Mouse (Mus musculus) mouse trophoblast stem cell (cell line): Measurements from ENCODE around the gene Dmtf1.

Experiments
- in situ Hi-C, 2 experiments: fragments of 300-500 bp; cut with MseI, MboI; formaldehyde crosslinking; loops; 2 replicates in 1 of 2; 3 replicates in 1 of 2; pipeline ENCODE4 v1.15.1; 2025

Gene Dmtf1

DNA sequence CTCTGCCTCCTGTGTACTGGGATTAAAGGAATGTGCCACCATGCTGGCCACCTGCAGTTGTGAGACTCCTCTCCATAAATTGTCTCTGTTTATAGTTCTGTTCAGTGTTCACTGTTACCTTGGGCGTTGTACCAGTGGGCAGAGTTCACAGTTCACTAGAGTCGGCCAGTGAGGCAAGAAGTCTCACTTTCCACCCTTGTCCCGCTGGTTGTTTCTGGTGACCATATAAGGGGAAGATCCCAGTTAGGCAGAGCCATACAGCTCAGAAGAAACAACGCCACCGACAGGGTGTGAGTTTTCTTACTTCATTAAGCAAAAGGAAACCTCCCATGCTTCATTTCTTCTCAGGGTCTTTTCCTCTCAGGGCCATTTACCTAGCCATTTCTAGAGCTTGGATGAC is 53.1 kb downstream of the Dmtf1 start:
- in situ Hi-C loops: no loop called here

DNA sequence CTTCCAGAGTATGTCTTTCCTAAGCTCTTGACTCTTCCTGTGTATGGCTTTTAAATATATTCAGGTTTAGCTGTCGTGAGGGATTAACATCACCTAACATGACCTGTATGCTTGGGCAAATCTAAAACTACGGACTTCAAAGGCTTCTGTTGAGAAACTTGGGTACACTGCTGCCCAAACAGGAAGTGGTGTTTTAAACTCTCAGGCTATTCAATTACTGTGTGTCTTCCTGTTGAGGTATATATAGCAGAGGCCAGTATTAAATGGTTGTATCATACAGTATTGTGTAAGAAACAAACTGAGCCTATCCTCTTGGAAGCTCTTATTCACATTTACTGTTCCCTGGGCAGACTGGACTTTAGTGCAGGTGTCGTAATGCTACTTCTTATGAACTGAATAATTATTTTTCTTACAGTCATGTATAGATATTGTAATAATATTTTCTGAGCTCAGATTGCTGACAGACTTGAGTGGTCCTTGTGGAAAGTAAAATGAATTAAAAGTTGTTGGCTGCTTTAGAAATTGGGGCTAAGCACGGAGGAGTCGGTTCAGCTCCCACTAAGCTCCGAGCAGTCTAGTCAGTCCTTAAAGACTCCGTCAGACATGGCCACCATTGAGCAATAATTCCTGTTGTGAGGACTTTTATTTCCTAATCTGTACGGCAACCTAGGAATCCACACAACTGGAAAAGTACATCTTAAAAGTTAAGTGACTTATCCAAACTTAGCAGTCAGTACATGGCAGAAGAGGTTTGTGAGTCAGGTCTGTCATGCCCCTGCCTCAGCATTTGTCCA is 54.1 kb downstream of the Dmtf1 start:
- in situ Hi-C loops: no loop called here

DNA sequence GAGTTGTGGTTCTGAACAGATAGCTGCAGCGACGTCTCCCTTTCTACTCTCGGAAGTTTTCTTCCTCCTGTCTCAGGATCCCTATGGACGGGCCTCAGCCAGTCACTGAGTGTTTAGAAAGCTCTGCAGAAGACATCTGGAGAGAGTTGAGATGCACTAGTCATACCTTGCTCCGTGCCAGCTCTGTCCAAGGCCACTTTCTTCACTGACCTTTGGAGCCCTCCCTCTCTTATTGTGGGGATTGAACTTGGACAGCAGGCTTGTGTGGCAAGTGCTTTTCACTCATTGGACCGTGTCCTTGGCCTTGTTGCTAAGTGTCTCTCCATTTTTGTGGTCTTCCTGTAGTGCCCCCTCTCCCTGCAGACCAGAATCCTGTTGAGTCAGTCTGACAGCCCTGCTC is 54.8 kb downstream of the Dmtf1 start:
- in situ Hi-C loops: no loop called here

DNA sequence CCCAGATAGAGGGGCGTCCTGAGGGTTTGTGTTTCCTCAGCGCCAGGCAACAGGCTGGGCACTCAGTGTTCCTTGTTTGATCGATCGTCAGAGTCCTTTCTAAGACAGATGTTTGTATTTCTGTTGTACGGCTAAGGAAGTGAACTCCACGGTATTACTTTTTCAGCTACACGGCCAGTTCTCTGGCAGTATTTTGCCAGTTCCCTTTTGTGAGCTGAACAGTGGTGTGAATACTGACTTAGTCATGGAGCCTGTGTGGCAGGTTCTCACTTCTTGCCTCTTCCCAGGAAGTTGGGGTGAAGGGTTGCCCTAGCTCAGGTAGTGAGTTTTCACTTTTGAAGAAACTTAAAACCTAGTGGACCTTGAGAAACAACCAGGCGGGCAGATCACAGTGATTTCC is 57.6 kb downstream of the Dmtf1 start:
- in situ Hi-C loops: no loop called here

DNA sequence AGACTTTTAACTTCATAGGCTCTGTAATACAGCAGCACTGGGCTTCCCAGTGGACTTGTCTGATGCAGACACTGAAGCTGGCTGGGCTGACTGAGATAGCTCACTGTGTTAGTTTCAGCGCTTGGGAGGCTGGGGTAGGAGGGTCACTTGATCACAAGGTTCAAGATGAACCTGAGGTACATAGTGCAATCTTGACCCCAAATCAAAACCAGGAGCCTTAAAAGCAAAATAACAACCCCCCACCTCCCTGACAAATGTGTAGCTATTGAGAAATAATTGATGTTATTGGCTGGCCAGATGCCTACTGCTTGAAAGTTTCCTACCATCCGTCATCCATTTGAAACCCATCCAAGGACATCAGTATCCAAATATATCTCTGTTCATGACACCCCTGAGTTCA is 58.9 kb downstream of the Dmtf1 start:
- in situ Hi-C loops: no loop called here

DNA sequence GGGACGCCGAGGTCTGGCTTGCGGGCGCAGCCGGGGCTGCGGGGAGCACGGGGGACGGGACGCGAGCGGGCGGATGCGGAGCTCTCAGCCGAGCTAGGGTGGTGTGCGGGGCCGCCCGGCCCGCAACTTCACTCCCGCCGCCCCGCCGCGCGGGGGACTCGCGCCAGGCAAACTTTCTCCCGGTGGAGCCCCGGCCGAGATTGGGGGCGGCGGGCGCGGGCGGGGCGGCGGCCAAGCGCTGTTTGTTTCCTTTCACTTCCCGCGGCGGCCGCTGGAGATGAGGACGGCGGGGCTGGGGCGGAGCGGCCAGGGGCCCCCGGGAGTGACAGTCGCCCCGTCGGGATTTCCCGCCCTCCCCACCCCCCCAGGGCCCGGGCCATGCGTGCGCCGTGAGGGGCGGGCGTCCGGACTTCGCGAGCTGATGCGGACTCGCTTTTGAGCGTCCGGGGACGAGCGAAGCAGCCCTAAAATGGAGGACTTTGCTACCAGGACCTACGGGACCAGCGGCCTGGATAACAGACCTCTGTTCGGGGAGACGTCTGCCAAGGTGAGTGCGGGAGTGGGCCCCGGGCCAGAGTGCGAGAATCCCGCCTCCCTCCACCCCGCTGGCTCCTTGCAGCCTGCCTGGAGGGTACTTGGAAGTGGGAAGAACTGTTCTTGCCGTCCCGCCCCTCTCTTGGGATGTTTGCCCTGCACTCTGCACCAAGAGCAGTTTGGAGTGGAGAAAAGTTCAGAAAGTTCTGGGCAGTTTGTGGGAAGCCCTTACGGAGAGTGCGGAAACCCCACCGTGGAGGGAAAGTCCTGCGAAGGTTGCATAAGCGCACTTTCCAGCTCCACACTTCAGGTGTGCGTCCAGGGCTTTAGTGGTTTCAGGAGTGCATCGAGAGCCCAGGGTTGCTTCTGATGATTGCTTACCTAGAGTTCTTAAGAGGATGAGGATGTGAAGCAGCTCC is 60.5 kb downstream of the Dmtf1 start:
- in situ Hi-C loops: no loop called here

DNA sequence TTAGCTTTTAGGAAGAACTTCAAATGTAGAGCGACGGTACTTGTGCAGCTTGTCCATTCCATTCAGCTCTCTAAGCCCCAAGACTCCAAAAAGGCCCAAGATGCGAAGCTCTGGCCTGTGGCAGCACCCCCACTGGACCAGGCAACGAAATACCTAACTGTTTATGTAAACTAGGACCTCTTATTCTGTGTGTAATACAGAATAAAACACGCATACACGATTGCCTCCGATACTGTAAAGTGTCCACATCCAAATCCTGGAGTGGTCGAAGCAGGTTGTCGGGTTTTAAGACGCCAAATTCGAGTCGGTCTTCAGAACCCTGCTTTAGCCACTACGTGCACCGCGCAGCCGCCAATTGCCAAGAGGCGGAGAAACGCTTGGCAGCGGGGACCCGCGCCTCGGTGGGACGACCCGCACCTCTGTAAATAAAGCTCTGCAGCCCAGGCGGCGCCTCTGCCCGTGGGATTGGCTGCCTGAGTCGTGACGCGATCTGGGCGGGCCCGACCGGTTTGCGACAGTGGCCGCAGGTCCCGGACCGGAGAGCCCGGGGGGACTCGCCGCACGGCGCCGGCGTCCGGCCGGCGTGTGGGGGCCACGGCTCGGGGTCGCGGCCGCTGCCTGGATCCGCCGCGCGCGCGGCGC is 61.2 kb downstream of the Dmtf1 start, which contains the start of gene Tmem243:
Gene Tmem243 (plus strand): TSS at position 462 of the 642 bp plus-strand sequence.
- in situ Hi-C loops: no loop called here

DNA sequence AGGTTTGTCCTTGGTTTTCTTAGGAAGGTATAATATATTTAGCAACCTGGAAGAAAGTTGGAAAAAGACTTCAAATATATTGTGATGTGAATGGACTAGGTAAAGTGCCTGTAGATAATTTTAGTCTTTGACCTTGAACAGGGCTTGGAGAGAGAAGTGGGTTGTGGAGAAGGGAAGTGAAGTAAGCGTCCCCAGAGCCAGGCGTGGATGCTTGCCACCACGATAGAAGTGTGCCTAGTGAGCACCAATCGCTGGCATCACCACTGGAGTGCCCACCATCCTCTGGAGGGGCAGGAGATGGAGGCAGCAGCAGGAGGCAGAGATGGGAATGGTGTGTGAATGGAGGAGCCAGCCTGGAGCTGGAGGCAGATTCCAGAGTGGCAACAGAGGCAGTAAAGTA is 68.1 kb downstream of the Dmtf1 start:
- in situ Hi-C loops: no loop called here

DNA sequence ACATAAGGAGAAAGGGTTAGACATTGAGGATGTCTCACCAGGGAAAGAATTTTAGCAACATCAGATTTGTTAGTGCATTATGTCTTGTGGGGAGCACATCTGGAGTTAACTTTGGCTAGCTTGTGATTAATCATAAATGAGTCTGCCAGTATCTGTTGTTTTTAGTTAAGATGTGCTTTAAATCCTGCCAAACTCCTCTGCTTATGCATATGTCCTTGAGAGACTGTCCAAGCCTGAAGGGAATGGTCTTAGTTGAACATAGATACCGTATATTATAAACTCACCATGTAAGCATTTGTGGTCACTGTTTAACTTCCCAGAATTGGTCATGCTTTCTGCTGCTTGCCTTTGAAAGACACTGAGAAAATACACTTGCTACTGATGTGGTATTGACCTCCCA is 68.9 kb downstream of the Dmtf1 start:
- in situ Hi-C loops: no loop called here

DNA sequence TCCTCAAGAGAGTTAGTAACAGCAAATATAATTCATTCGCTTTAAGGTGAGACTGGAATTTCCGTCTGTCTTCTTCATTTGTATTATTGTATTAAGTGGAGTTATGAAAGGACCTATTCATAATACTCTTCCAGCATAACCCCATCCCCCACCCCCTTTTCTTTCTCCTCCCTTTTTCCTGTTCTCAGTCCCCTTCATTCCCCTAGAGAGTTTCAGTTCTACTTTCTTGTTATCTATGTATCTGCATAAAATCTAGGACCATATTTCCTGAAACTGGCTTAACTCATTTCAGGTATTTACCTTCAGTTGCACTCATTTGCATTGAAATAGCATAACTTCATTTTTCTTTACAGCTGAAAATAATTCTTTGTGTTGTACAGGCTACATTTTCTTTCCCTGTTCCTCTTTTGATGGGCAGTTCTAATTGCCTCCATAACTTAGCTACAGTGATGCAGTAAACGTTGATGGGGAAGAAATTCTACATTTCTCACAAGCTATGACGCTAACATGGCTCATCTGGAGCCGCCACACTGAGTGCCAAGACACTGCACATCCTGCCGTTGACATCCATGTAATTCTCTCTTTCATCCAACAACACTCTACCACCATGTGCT is 71.0 kb downstream of the Dmtf1 start:
- in situ Hi-C loops: no loop called here

DNA sequence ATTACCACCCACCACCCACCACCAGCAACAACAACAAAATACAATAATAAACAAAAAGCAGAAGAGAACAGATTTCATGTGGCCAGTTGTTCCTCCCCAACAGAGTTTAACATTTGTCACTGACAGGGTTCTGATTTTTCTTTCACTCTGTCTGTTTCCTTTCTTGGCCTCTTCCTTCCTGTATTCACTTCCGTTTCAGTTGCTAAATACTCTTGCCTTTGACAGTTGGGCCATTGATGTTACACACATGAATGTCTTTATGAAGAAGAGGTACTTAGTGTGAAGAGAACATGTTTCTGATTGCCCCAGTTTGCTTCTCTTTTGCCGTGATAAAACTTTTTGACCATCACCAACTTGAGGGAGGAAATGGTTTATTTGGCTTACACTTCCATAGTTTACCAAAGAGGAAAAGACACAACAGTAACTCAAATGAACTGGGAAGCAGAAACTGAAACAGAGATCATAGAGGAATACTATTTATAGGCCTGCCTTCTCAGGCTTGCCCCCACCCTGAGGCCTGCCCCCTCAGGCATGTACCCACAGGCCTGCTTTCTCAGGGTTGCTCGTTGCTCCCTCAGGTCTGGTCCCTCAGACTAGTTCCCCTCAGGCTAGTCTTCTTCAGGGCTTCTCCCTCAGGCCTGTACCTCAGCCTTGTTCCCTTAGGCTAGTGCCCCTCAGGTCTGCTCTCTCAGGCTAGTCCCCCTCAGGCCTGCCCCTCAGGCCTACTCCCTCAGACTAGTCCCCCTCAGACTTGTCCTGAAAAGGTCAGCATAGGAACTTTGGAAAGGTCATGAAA is 74.5 kb downstream of the Dmtf1 start:
- in situ Hi-C loops: no loop called here

DNA sequence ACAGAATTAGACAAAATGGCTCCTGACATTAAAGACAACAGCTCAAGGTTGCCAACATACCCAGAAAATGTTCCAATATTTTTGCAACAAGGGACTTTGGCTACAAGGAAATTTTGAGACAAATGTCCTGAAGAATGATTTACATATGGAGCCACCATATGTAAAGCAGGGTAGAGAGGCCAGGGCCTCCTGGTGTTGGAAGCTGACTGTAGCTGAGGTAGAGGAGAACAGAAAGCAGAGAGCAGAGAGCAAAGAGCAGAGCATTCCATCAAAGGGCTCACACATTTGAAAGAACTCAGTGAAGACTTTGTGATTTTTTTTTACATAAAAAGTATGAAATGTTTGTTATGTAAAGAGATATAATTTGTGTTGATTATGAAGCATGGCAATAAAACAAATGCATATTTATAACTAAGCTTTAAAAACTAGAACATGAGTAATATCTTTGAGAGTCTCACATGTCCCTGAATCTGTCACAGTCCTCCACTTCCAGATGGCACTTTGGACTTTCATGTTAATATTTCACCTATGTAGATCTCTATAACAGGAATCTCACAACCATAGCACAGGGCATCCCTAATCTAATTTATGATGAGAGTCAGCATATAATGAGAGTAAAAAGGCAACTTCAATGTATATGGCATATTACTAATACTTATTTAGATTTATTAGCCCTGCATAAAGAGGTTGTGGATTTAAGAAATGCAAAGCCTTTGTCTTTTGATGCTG is 81.6 kb downstream of the Dmtf1 start:
- in situ Hi-C loops: no loop called here

DNA sequence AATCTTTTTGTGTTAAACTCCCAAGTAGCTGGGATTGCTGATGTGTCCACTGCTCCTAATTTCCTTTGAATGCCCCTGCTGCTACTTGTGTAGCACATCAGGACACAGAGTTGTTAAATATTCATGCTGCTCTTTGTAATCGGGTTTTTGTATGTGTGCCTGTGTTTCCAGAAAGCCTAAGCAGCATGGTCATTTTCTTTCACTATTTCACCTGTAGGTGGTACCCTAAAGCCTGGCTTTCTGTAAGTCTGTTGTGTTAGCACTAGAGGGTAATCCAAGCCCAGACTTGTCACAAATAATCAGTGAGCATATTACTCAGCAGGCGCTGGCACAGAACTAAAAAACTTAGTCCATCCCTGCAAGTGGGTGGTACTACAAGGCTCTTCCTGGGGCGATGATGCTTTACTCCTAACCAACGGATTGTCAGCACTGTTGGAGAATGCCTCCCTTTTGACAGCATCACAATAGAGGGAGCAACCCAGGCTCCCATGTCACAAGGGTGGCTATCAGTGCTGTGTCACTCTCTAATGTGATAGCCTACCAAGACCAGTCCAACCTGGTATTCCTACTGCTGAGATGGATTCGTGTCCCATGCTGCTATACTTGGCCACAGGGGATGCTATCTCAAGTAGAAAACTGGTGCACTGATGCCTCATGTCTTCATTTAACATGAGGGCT is 88.3 kb downstream of the Dmtf1 start:
- in situ Hi-C loops: no loop called here

DNA sequence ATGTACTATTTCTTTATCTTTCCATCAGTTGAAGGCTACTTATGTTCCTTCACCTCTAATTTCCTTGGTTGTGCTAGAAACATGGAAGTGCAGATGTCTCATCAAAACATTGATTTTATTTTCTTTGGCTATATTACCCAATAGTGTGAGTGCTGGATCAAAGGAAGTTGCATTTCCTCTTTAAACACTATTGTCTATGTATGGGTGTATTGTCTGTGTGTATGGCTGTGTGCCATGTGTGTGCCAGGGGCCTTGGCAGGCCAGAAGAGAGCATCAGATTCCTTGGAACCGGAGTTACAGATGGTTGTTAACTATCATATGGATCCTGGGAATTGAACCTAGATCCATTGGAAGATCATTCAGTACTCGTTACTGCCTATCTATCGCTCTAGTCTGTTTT is 90.2 kb downstream of the Dmtf1 start:
- in situ Hi-C loops: no loop called here

DNA sequence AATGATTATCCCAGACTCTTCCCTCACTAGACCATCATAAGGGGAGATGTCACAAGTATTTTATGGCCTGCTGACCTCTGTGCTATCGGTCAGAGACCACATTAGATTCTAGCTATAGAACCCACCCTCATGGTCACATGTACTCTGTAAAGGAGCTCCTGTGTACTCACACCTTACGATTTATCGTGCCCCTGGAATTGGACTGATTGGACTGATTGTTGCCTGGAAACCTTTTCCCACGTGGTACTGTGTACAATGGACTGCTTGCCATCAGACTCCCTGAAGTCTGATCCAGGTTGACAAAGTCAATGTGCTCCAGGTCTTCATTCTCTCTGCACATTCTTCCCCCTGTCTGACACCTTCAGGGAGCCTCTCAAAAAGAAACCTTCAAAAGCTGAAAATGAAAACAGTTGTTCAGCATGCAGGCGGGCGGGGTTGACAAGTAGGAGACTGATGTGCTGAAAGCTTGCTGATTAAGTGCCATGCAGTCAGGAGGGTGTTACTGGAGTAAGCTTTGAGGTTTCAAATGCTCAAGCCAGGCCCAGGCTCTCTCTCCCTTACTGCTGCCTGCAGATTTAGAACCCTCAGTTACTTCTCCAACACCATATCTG is 91.9 kb downstream of the Dmtf1 start:
- in situ Hi-C loops: no loop called here

DNA sequence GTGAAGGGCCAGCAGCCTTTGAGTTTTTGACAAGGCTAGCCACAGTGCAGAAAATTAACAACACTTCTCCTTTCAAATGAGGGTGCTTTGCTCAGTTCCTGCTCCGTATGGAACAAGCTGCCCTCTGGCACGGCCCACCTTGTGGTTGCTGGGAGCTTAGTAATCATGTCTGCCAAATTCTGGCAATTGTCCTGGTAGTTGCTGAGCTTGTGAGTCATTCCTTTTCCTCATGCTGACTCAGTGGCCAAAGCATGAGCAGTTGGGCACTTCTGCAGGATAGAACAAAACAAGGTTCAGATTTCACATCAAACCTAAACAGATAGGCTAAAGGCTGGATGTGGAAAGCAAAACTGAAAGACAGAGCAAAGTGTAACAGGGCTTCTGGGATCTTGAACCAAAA is 92.7 kb downstream of the Dmtf1 start:
- in situ Hi-C loops: no loop called here
